Mouse (Mus musculus) CH12.LX (cell line): Measurements from ENCODE around the gene Ndufs2.

Experiments used
- POLR2A ChIP-seq: IDR thresholded peaks from 2 replicates; pipeline ENCODE4 v1.6.1; 2011; ENCODE audit warnings: low read depth, mild to moderate bottlenecking, improper control_type of control experiment, low read length
- ZC3H11A ChIP-seq: IDR thresholded peaks from 2 replicates; pipeline ENCODE4 v1.6.1; 2012; ENCODE audit warnings: low read depth, mild to moderate bottlenecking, inconsistent platforms, low read length, improper control_type of control experiment

GRCm38 (mm10) chr1:171288328-171288727 is 37.1 kb upstream of the Ndufs2 start:
- TF ChIP-seq ZC3H11A (no peak), POLR2A (no peak)
